Mouse (Mus musculus): ENCODE measurements around the gene Hipk1.

DNA sequence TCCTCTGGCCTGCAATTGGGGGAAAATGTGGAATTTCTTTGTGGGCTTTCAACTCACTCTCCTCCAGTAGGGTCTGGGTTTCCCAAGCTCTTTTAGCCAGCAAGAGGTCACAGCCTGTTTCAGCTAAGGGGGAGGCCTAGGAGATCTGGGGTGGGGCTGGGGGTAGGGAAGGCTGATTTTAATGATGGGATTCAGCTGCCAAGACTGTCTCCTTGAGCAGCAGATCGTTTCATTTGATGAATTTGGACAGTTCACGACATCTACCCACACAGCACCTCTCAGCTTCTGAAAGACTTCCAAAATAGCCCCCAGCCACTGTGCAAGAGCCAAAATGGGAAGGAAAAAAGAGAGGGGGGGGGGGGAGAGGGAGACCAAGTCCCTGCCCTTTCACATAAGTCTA lies 58.2 kb downstream of the Hipk1 start:
- TF ChIP-seq CTCF (IDR thresholded peaks at IDR 0.05; ENCODE audit: low read depth, low read length) (no peak), POLR2A (IDR thresholded peaks at IDR 0.05; ENCODE audit: extremely low read depth, insufficient read depth, low read length) (no peak)

All from liver, adult 2 months (tissue).